Mouse (Mus musculus) erythroblast, embryonic 14.5 days (primary cell): ENCODE measurements around the gene Nkiras2.

Experiments
- GATA1 ChIP-seq: IDR thresholded peaks from 2 replicates; pipeline ENCODE4 v1.6.1; 2012; ENCODE audit warnings: low read length, inconsistent platforms, mixed read lengths
- TAL1 ChIP-seq: IDR thresholded peaks from 3 replicates; pipeline ENCODE4 v1.6.1; 2012; ENCODE audit warnings: low read length, inconsistent platforms, mixed read lengths

DNA sequence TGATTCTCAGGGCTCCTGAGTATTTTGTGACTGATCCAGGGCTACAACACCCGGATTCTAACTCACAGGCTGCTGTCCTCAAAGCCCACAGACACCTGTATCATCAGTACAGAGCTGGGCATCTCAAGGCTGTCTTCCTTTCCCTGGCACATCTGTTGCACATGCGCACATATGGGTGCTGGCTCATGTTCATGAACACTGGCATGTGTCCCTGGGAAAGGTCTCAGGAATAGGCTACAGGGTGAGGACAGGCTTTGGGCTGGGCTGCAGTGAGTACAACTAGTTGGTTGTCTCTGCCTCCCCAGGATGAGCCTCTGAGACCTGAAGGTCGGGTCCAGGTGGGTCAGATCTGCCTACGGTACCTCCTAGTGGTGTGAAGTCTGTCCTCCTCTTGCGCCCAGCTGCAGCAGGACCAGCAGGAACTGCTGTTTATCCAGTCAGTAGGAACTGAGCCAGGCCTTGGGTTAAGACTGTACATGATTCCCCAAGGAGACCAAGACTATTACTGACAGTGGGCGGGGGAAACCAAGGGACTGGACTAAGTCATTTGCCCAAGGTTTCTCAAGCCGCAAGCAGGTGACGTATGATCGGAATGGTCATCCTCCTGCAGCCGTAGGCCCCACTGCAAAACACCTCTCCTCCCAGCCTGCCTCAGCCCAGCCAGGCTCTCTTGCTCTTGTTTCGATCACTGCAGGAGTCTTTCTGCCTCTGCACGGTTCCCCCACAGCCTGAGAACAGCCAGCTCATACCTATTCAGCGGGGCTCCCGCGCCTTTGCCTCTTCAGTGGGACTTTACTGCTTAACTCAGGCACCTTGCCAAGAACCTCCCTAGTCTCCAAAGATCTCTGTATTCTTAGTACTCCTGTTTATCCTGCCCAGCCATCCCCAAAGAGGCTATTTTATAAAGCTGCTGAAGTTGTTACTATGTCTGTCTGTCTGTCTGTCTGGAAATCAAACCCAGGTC is 24.9 kb downstream of the Nkiras2 start:
- TF ChIP-seq GATA1 = no peak
- no peak for TF ChIP-seq TAL1
